Mouse (Mus musculus) midbrain, embryonic 11.5 days (tissue): Measurements from ENCODE around the gene Peli2. TPM values are rescaled to one million over a fixed set of nuclear protein-coding genes. Genes with fewer than 3 reads are reported as not detected.
"Not testable (repeated sequence)": the region's sequence is repeated elsewhere in the genome, so short reads cannot be mapped to it uniquely, and the experiment has no call there.

Source experiments
- ATAC-seq: fragments of 200-750 bp; cut with Nextera tagmentation; 2 replicates; pipeline ENCODE4 v1.8.0; 2017; ENCODE audit warnings: moderate TSS enrichment, moderate library complexity; ENCODE audit not compliant: low FRiP score
- DNase-seq: peaks from one replicate; pipeline ENCODE4 v3.0.0; 2015; ENCODE audit warnings: low spot score; ENCODE audit errors: missing footprints
- H3K27ac ChIP-seq: fragments of 300-500 bp; sonication (generic); 2 replicates; pipeline ENCODE4 v1.5.1; 2014; ENCODE audit warnings: low read depth, low read length
- H3K27me3 ChIP-seq: fragments of 300-500 bp; sonication (generic); 2 replicates; pipeline ENCODE4 v1.6.1; 2014; ENCODE audit warnings: mild to moderate bottlenecking, low read length, moderate library complexity, mixed read lengths; ENCODE audit not compliant: control insufficient read depth, insufficient read depth
- H3K36me3 ChIP-seq: fragments of 300-500 bp; sonication (generic); 2 replicates; pipeline ENCODE4 v1.6.1; 2014; ENCODE audit warnings: mild to moderate bottlenecking, low read length, moderate library complexity, mixed read lengths; ENCODE audit not compliant: control insufficient read depth, insufficient read depth
- H3K4me1 ChIP-seq: fragments of 300-500 bp; sonication (generic); 2 replicates; pipeline ENCODE4 v1.6.1; 2014; ENCODE audit warnings: low read length; ENCODE audit not compliant: control insufficient read depth, insufficient read depth
- H3K4me2 ChIP-seq: fragments of 300-500 bp; sonication (generic); 2 replicates; pipeline ENCODE4 v1.6.1; 2014; ENCODE audit warnings: mild to moderate bottlenecking, moderate library complexity
- H3K4me3 ChIP-seq: fragments of 300-500 bp; sonication (generic); 2 replicates; pipeline ENCODE4 v1.5.1; 2014; ENCODE audit warnings: low read depth, low read length
- H3K9ac ChIP-seq: fragments of 300-500 bp; sonication (generic); 2 replicates; pipeline ENCODE4 v1.6.1; 2014; ENCODE audit warnings: low read length
- H3K9me3 ChIP-seq: fragments of 300-500 bp; sonication (generic); 2 replicates; pipeline ENCODE4 v1.6.1; 2016; ENCODE audit warnings: low read length; ENCODE audit not compliant: control insufficient read depth
- WGBS: fragments of 180-500 bp; shearing (Covaris S2); extraction: QIAGEN DNeasy Blood & Tissue Kit; methylation state at CpG from one replicate; pipeline ENCODE4 v1.1.7; 2014; 5-methylcytosine and 5-hydroxymethylcytosine counted together
- polyA plus RNA-seq: library from polyadenylated mRNA; unstranded; fragments of >200 nt; fragmentation: Nextera tagmentation; extraction: Ambion mirVana; gene quantifications from 2 replicates; pipeline ENCODE4 v1.2.1, GENCODE M21; 2014

The Peli2 gene
- 15.7 and 16.2 TPM in 2 replicates for polyA plus RNA-seq

GRCm38 (mm10) chr14:48120752-48121528 lies at the start of gene Peli2:
Gene Peli2, plus strand, starts transcription at chr14:48120823.
- peaks cover 38% of the 10 kb centered on the region for H3K4me1 ChIP-seq

DNA sequence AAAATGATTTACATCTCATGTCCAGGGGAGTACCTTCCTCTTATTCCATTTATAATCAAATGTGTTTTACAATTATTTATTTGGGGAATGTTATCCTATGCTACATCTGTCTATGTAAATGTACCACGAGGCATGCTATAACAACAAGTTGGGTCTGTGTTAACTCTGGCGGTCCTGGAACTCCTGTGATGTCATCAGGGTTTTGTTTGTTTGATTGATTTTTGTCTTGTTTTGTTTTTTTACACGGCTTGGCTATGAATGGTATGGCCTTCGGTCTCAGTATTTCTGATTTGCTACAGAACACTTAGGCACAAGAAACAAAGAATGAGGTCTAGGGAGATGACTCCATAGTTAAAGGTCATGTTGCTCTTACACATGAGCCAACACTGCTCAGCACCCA lies 48.5 kb upstream of the Peli2 start:
- Histone ChIP-seq H3K27me3 (no peaks in the 10 kb centered on the region), H3K4me3 (no peak overlapping the region), H3K9ac (no peak overlapping the region), H3K27ac (no peak overlapping the region), H3K9me3 (no peaks in the 10 kb centered on the region), H3K4me1 (peaks cover 12% of the 10 kb centered on the region), H3K36me3 (no peaks in the 10 kb centered on the region), H3K4me2 (no peak overlapping the region)
- no peak for DNase-seq
- 80% methylated on average over 4 of the region's 4 CpGs for WGBS
- ATAC-seq = no peak

More at GRCm38 (mm10) chr14:48120752-48121528, at the start of gene Peli2:
- whole genome bisulfite sequencing = under 1% methylated on average over 116 of the region's 117 CpGs
- Histone ChIP-seq H3K36me3 (no peaks in the 10 kb centered on the region), H3K27me3 (no peaks in the 10 kb centered on the region; the same call in 1 of the 2 replicates), H3K27ac (peak within 1 kb of the TSS; percentile 92), H3K9ac (peak within 1 kb of the TSS; percentile 95), H3K4me3 (peak within 1 kb of the TSS; percentile 89), H3K4me2 (peak within 1 kb of the TSS; percentile 80), H3K9me3 (no peaks in the 10 kb centered on the region)
- ATAC-seq (peak; percentile 86), DNase-seq (peak; percentile 98)

GRCm38 (mm10) chr14:48073247-48074161 lies 47.1 kb upstream of the Peli2 start:
- WGBS = 28% methylated on average over 24 of the region's 24 CpGs
- Histone ChIP-seq H3K36me3 (no peaks in the 10 kb centered on the region), H3K4me2 (peak overlapping the region; percentile 17; the same call in 1 of the 2 replicates), H3K27me3 (no peaks in the 10 kb centered on the region), H3K27ac (peak overlapping the region; percentile 85), H3K9ac (peak overlapping the region; percentile 51; the same call in 1 of the 2 replicates), H3K9me3 (no peaks in the 10 kb centered on the region), H3K4me3 (no peak overlapping the region), H3K4me1 (peaks cover 12% of the 10 kb centered on the region)
- DNase-seq (peak; percentile 95), ATAC-seq (peak; percentile 98)

- WGBS = 91% methylated on average over 17 of the region's 17 CpGs
- H3K36me3 ChIP-seq, H3K27me3 ChIP-seq, H3K9me3 ChIP-seq, H3K4me1 ChIP-seq, H3K4me2 ChIP-seq, ATAC-seq, H3K4me3 ChIP-seq, H3K9ac ChIP-seq, DNase-seq, H3K27ac ChIP-seq: not testable (repeated sequence)
Measured at GRCm38 (mm10) chr14:48079574-48079973, 41.0 kb upstream of the Peli2 start.

DNA sequence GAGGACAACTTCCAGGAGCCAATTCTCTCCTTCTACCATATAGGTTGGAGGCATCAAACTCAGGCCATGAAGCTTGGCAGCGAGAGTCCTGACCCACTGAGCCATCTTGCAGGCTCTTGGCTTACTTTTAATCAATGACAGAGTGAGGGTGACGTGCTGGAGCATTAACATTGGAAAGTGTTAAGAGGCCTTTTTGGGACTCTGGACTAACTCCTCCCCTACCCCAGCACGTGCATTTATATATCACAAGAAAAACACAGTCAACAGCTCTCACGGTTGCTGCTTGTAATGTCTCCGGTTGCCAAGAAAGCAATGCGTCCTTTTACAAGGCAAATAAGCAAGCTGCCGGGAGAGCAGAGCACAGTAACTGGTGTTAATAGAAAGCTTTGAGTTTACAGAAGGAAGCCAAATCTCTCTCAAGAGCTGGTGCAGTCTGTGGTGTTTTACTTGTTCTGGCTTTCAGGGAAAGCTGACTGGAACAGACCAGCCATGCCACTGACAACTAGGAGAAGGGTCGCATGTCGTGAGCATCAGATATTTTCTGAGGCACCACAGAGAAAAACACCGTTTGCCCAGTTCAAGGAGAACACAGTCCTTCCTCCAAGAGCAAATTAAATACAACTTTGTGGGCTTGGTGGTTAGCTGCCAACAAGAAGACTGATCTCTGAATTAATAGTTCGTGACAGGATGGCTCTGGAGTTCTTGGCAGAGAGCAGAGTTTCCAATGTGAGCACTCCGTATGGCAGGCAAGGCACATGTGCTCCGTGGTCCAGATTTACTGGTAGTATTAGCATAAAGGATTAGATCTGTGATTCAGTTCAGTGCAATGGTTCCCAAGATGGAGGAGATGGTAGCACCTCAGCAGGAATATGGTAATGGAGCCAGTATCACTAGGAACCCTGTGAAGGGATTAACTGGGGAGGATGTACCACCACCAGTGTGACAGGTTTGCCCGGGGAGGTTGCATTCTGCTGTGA lies 36.5 kb upstream of the Peli2 start:
- H3K27me3 ChIP-seq = no peaks in the 10 kb centered on the region
- no peak overlapping the region for H3K9ac ChIP-seq
- WGBS = 37% methylated on average over 14 of the region's 14 CpGs
- DNase-seq (peak; percentile 87), ATAC-seq (peak; percentile 44; the same call in 1 of the 2 replicates)
- H3K4me2 ChIP-seq = no peak overlapping the region
- H3K4me3 ChIP-seq = no peak overlapping the region
- no peaks in the 10 kb centered on the region for H3K9me3 ChIP-seq
- H3K27ac ChIP-seq = no peak overlapping the region
- H3K4me1 ChIP-seq = peaks cover 7% of the 10 kb centered on the region
- H3K36me3 ChIP-seq = no peaks in the 10 kb centered on the region

- Histone ChIP-seq H3K9ac (no peak overlapping the region), H3K4me1 (peaks cover 7% of the 10 kb centered on the region), H3K36me3 (no peaks in the 10 kb centered on the region), H3K27me3 (no peaks in the 10 kb centered on the region), H3K27ac (no peak overlapping the region), H3K9me3 (no peaks in the 10 kb centered on the region), H3K4me3 (no peak overlapping the region), H3K4me2 (no peak overlapping the region)
- WGBS = 61% methylated on average over 7 of the region's 7 CpGs
- DNase-seq (no peak), ATAC-seq (no peak)
Measured at GRCm38 (mm10) chr14:48086682-48087297, 33.8 kb upstream of the Peli2 start.

GRCm38 (mm10) chr14:48087298-48087830 lies 33.3 kb upstream of the Peli2 start:
- H3K9me3 ChIP-seq = no peaks in the 10 kb centered on the region
- H3K4me2 ChIP-seq = no peak overlapping the region
- no peak overlapping the region for H3K27ac ChIP-seq
- H3K36me3 ChIP-seq = no peaks in the 10 kb centered on the region
- WGBS = 76% methylated on average over 8 of the region's 8 CpGs
- no peak overlapping the region for H3K9ac ChIP-seq
- no peak for ATAC-seq
- H3K4me3 ChIP-seq = no peak overlapping the region
- DNase-seq = no peak
- no peaks in the 10 kb centered on the region for H3K27me3 ChIP-seq
- peaks cover 7% of the 10 kb centered on the region for H3K4me1 ChIP-seq

DNA sequence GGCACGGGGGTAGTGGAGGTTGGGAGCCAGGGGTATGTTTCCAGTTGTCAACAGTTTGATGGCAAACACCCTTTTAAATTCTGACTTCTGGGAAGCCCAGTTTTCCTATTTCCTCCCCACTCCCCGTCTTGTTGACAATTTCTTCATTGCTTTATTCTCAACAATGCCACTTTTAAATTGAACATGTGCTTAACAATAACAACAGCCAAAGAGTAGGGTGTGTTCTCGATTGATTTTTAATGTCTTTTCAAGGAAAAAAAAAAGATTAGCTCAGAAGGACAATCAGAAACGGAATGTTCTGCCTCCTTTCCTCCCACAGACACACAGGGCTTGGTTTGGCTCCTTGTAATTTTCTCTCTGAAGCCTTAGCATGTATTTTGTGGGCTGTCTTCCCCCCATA lies 30.2 kb upstream of the Peli2 start:
- ATAC-seq = no peak
- H3K4me2 ChIP-seq = no peak overlapping the region
- H3K36me3 ChIP-seq = no peaks in the 10 kb centered on the region
- H3K9ac ChIP-seq = no peak overlapping the region
- DNase-seq = no peak
- no peaks in the 10 kb centered on the region for H3K9me3 ChIP-seq
- H3K4me1 ChIP-seq = no peaks in the 10 kb centered on the region
- no peak overlapping the region for H3K4me3 ChIP-seq
- 75% methylated on average over 4 of the region's 4 CpGs for WGBS
- no peak overlapping the region for H3K27ac ChIP-seq
- H3K27me3 ChIP-seq = no peaks in the 10 kb centered on the region
